Mouse (Mus musculus) lung, embryonic 14.5 days (tissue): ENCODE measurements around the gene Zfp148. TPM values are rescaled to one million over a fixed set of nuclear protein-coding genes. Genes with fewer than 3 reads are reported as not detected.

ENCODE experiments used
- ATAC-seq: fragments of 200-750 bp; cut with Nextera tagmentation; 2 replicates; pipeline ENCODE4 v1.8.0; 2017; ENCODE audit warnings: mild to moderate bottlenecking, moderate TSS enrichment, moderate library complexity; ENCODE audit not compliant: insufficient read depth
- DNase-seq: peaks from one replicate; pipeline ENCODE4 v3.0.0-alpha.2; 2015
- H3K27ac ChIP-seq: fragments of 300-500 bp; sonication (generic); 2 replicates; pipeline ENCODE4 v1.5.1; 2014; ENCODE audit warnings: low read depth, mild to moderate bottlenecking, moderate library complexity
- H3K27me3 ChIP-seq: fragments of 300-500 bp; sonication (generic); 2 replicates; pipeline ENCODE4 v1.6.1; 2014; ENCODE audit warnings: low read length, control low read depth; ENCODE audit not compliant: insufficient read depth
- H3K36me3 ChIP-seq: fragments of 300-500 bp; sonication (generic); 2 replicates; pipeline ENCODE4 v1.6.1; 2014; ENCODE audit warnings: control low read depth; ENCODE audit not compliant: insufficient read depth
- H3K4me1 ChIP-seq: fragments of 300-500 bp; sonication (generic); 2 replicates; pipeline ENCODE4 v1.6.1; 2014; ENCODE audit warnings: antibody characterized with exemption, control low read depth; ENCODE audit not compliant: insufficient read depth
- H3K4me2 ChIP-seq: fragments of 300-500 bp; sonication (generic); 2 replicates; pipeline ENCODE4 v1.6.1; 2014; ENCODE audit warnings: mild to moderate bottlenecking
- H3K4me3 ChIP-seq: fragments of 300-500 bp; sonication (generic); 2 replicates; pipeline ENCODE4 v1.5.1; 2014; ENCODE audit warnings: low read depth, low read length
- H3K9ac ChIP-seq: fragments of 300-500 bp; sonication (generic); 2 replicates; pipeline ENCODE4 v1.6.1; 2014
- H3K9me3 ChIP-seq: fragments of 300-500 bp; sonication (generic); 2 replicates; pipeline ENCODE4 v1.6.1; 2016; ENCODE audit warnings: low read depth, low read length, control low read depth
- CTCF ChIP-seq: IDR thresholded peaks from 2 replicates; pipeline ENCODE4 v1.5.1; 2016; ENCODE audit warnings: antibody characterized with exemption, low read depth
- WGBS: fragments of 180-500 bp; shearing (Covaris S2); extraction: QIAGEN DNeasy Blood & Tissue Kit; methylation state at CpG from one replicate; pipeline ENCODE4 v1.1.7; 2014; 5-methylcytosine and 5-hydroxymethylcytosine counted together
- polyA plus RNA-seq: library from polyadenylated mRNA; unstranded; fragments of >200 nt; fragmentation: Nextera tagmentation; extraction: Ambion mirVana; gene quantifications from 2 replicates; pipeline ENCODE4 v1.2.1, GENCODE M21; 2014

Gene Zfp148
- polyA plus RNA-seq, 1 experiment from 2014 or later, result 50.3 TPM

- no peak overlapping the region for H3K4me3 ChIP-seq
- 46% methylated on average over 4 of the region's 4 CpGs for WGBS
- no peaks in the 10 kb centered on the region for H3K4me1 ChIP-seq
- TF ChIP-seq CTCF, result no peak
- DNase-seq, result no peak
- peaks cover 3% of the 10 kb centered on the region; the same call in 1 of the 2 replicates for H3K36me3 ChIP-seq
- no peak overlapping the region for H3K27ac ChIP-seq
- H3K27me3 ChIP-seq, result no peaks in the 10 kb centered on the region
- H3K4me2 ChIP-seq, result no peak overlapping the region; the same call in 1 of the 2 replicates
- no peak overlapping the region for H3K9ac ChIP-seq
- H3K9me3 ChIP-seq, result no peaks in the 10 kb centered on the region
- ATAC-seq, result no peak
Observed at GRCm38 (mm10) chr16:33400943-33401342, 20.3 kb downstream of the Zfp148 start.

- no peak for TF ChIP-seq CTCF
- ATAC-seq (no peak), DNase-seq (no peak)
- Histone ChIP-seq H3K4me1 (no peaks in the 10 kb centered on the region), H3K36me3 (peaks cover 3% of the 10 kb centered on the region; the same call in 1 of the 2 replicates), H3K27ac (no peak overlapping the region), H3K9me3 (no peaks in the 10 kb centered on the region), H3K4me2 (no peak overlapping the region), H3K9ac (no peak overlapping the region), H3K27me3 (no peaks in the 10 kb centered on the region), H3K4me3 (no peak overlapping the region)
- WGBS, result 60% methylated on average over 2 of the region's 2 CpGs
Observed at GRCm38 (mm10) chr16:33403258-33403657, 22.6 kb downstream of the Zfp148 start.

- H3K9me3 ChIP-seq, result no peaks in the 10 kb centered on the region
- H3K27ac ChIP-seq, result no peak overlapping the region
Observed at GRCm38 (mm10) chr16:33404055-33404454, 23.4 kb downstream of the Zfp148 start.

GRCm38 (mm10) chr16:33405487-33405886, 24.9 kb downstream of the Zfp148 start:
- no peak overlapping the region for H3K4me3 ChIP-seq
- H3K27ac ChIP-seq, result no peak overlapping the region
- no peaks in the 10 kb centered on the region for H3K9me3 ChIP-seq
- no peak for TF ChIP-seq CTCF
- H3K27me3 ChIP-seq, result no peaks in the 10 kb centered on the region
- H3K36me3 ChIP-seq, result peaks cover 3% of the 10 kb centered on the region; the same call in 1 of the 2 replicates
- ATAC-seq (no peak), DNase-seq (no peak)
- H3K4me2 ChIP-seq, result no peak overlapping the region
- H3K4me1 ChIP-seq, result no peaks in the 10 kb centered on the region
- 83% methylated on average over 4 of the region's 4 CpGs for WGBS
- no peak overlapping the region for H3K9ac ChIP-seq

More at GRCm38 (mm10) chr16:33404055-33404454, 23.4 kb downstream of the Zfp148 start:
- no peaks in the 10 kb centered on the region for H3K27me3 ChIP-seq
- no peak for ATAC-seq
- H3K36me3 ChIP-seq, result peaks cover 3% of the 10 kb centered on the region; the same call in 1 of the 2 replicates
- WGBS, result 74% methylated on average over 3 of the region's 3 CpGs
- no peak for DNase-seq
- no peak overlapping the region for H3K4me3 ChIP-seq
- H3K9ac ChIP-seq, result no peak overlapping the region
- no peak for TF ChIP-seq CTCF
- H3K4me1 ChIP-seq, result no peaks in the 10 kb centered on the region
- H3K4me2 ChIP-seq, result no peak overlapping the region

DNA sequence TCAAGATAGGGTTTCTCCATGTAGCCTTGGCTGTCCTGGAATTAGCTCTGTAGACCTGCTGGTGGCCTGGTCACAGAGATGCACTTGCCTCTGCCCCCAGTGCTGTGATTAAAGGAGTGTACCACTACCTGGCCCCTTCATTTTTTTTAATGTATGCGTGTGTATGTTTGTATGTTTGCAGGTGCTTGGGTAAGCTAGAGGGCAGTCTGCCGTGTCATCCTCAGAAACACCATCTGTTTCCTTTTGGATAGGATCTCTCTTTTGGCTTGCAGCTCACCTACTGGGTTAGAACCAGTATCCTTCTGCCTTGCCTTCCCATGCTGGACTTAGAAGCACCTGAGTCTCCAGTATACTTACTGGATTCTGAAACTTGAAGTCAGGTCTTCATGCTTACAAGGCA, 29.5 kb downstream of the Zfp148 start:
- WGBS, result 83% methylated on average over 2 of the region's 2 CpGs
- no peak for DNase-seq
- no peak overlapping the region for H3K4me2 ChIP-seq
- ATAC-seq, result no peak
- H3K9ac ChIP-seq, result no peak overlapping the region
- no peaks in the 10 kb centered on the region for H3K36me3 ChIP-seq
- TF ChIP-seq CTCF, result no peak
- peaks cover 4% of the 10 kb centered on the region; the same call in 1 of the 2 replicates for H3K4me1 ChIP-seq
- H3K27ac ChIP-seq, result no peak overlapping the region
- no peaks in the 10 kb centered on the region for H3K9me3 ChIP-seq
- H3K4me3 ChIP-seq, result no peak overlapping the region
- H3K27me3 ChIP-seq, result no peaks in the 10 kb centered on the region

- Histone ChIP-seq H3K27me3 (no peaks in the 10 kb centered on the region), H3K9me3 (no peaks in the 10 kb centered on the region), H3K4me2 (no peak overlapping the region), H3K36me3 (no peaks in the 10 kb centered on the region), H3K4me3 (no peak overlapping the region), H3K9ac (no peak overlapping the region), H3K4me1 (peaks cover 4% of the 10 kb centered on the region; the same call in 1 of the 2 replicates), H3K27ac (no peak overlapping the region)
- 83% methylated on average over 1 of the region's 1 CpGs for WGBS
- DNase-seq (no peak), ATAC-seq (no peak)
- TF ChIP-seq CTCF, result no peak
Observed at GRCm38 (mm10) chr16:33410605-33411004, 30.0 kb downstream of the Zfp148 start.

DNA sequence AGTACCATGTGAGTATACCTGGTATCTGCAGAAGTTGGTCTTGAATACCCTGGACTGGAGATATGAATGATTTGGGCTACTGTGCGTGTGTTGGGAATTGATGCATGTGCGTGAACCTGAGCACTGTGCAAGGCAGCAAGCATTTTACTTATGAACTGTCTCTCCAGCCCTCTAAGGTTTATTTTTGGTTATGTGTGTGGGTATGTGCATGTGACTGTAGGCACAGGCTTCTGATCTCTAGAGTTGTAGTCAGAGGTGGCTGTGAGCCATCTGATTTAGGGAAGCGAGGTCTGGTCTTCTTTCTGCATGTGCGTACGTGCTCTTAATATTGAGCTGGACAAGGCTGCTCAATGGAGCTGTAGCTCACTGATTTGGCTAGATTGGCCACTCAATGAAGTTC, 33.6 kb downstream of the Zfp148 start:
- Histone ChIP-seq H3K27ac (no peak overlapping the region), H3K27me3 (no peaks in the 10 kb centered on the region), H3K4me2 (no peak overlapping the region), H3K9me3 (no peaks in the 10 kb centered on the region), H3K9ac (no peak overlapping the region), H3K4me1 (peaks cover 4% of the 10 kb centered on the region; the same call in 1 of the 2 replicates), H3K36me3 (no peaks in the 10 kb centered on the region), H3K4me3 (no peak overlapping the region)
- TF ChIP-seq CTCF, result no peak
- DNase-seq (no peak), ATAC-seq (no peak)
- WGBS, result 84% methylated on average over 5 of the region's 5 CpGs
